Mouse (Mus musculus): ENCODE measurements around the gene P2rx3. TPM values are rescaled to one million over a fixed set of nuclear protein-coding genes. Genes with fewer than 3 reads are reported as not detected.
A peak's percentile ranks its signal among the peaks of the same experiment; 100 is the strongest.

P2rx3 gene
- total RNA-seq (2021): 1 to 10 TPM; 1.6 to 2.3 TPM

DNA sequence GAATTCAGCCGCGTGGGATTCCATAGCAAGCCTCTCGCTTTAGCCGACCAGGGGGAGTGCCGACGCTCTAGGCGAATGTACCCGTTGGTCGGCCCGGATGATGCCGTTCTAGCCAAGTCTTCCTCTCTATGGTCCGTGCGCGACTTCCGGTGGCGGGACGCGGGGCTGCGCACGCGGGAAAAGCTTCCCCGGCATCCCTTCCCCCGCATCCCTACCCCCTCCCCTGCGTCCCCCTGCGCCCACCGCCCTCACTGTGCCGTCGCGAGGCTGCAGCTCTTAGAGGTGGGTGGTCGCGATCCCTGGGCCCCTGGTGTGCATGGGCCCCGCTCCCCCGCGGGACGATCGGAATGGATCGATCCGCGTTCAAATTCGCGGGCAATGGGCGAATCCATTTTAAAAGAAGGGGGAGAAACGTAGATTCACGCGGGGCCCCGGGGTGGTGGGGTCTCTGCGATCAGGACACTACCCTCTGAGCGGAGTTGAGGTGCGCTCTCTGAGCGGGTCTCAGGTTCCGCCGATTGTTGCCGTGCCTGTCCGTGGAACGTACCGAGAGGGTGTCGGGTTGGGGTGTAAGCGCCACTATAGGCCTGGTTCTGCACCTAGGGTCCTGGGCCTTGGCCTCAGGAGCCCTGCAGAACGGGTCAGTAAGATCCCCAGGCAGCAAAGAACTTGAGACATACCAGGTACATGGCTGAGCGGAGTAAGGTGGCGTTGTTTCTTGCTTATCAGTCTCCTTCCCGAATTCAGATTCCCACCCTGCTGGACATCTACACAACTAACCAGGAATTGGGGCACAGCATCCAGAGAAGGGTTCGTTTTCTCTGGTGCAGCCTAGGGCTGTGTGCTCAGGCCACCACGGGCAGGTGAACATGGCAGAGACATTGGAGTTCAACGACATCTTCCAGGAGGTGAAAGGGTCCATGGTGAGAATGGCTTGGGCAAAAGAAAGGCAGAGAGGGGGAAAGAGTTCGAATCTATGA lies at the start of gene P2rx3, which contains the start of gene Ssrp1:
TSS of gene P2rx3 (minus strand) at position 416 of the 980 bp plus-strand sequence.
TSS of gene Ssrp1 (plus strand) at position 188 of the 980 bp plus-strand sequence.
- peak; percentile 91 to 92 for DNase-seq (ENCODE audit: low spot score in 2 of 2)
- intact Hi-C loops (cut with DNase I): no loop called here

DNA sequence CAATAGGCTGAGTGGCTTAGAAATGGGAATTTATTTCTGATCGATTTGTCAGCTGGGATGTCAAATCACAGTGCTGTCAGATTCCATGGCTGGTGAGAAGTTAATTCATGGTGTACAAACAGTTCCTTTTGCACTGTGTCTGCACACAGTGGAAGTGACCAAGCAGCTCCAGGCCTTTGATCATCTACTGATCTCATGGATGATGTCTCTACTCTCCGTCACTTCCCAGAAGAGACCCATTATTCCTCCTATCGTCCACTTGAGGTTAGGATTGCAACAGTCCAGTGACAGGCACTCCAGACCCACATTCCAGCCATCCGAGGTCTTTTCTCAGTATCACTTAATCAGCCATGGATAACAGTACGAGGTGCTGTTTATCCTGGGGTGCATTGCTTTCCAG lies 36.5 kb upstream of the P2rx3 start:
- DNase-seq (ENCODE audit: low spot score in 2 of 2): no peak
- intact Hi-C loops (cut with DNase I): no loop called here

DNA sequence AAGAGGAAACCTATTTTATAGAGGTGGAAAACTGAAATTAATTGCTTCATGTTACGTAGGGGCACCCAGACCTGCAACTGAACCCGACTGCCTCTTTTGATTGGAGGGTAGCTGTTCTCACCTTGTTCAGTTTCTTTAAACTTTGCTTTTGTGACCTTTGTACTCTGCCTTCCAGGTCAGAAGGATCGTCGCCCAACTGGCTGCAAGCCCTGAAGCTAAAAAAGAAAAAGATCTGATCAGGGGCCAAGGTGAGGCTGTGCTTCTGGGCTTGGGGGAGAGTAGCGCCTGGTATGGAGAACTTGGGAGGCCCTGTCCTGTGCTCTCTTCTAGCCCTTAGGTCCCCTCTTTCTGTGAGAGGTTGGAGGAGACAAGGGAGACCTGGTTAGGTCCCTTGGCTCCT lies 34.7 kb upstream of the P2rx3 start:
- intact Hi-C loops (cut with DNase I): no loop called here

DNA sequence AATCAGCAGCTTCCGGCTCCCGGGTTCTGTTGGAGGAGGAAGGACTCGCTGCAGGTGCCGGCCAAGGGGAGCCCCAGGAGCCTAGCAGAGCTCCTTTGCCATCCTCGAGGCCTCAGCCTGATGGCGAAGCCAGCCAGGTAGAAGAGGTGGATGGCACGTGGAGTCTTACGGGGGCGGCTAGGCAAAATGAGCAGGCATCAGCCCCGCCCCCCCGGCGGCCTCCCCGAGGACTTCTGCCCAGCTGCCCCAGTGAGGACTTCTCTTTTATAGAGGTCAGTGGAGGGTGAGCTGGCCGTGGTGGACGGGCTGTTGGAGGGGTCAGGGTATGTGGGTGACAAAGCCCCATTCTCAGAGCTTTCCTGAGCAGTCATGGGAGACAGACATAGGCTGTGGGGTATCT lies 32.8 kb upstream of the P2rx3 start:
- no peak for DNase-seq (ENCODE audit: low spot score in 2 of 2)
- intact Hi-C loops (cut with DNase I): no loop called here

More for the DNA sequence above, 34.7 kb upstream of the P2rx3 start:
- no peak for DNase-seq (ENCODE audit: low spot score in 2 of 2)

DNA sequence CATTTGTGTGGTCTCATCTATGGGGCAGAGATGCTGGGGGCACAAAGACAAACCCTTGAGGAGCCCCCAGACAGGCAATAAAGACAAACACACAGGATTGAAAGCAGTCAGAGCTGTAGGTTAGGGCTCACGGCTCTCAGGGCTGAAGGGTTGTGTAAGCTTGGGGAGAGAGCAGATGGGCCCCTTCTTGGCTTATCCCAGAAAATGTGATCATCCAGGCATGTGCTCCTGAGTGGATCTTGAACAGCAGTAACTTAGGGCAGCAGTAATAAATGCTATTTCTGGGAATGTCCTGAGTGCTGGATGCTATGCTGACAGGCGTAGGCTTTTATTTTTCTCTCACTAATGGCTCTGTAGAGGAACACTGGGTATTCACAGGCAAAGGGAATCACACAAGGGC lies 31.4 kb upstream of the P2rx3 start:
- no peak for DNase-seq (ENCODE audit: low spot score in 2 of 2)
- intact Hi-C loops (cut with DNase I): no loop called here

DNA sequence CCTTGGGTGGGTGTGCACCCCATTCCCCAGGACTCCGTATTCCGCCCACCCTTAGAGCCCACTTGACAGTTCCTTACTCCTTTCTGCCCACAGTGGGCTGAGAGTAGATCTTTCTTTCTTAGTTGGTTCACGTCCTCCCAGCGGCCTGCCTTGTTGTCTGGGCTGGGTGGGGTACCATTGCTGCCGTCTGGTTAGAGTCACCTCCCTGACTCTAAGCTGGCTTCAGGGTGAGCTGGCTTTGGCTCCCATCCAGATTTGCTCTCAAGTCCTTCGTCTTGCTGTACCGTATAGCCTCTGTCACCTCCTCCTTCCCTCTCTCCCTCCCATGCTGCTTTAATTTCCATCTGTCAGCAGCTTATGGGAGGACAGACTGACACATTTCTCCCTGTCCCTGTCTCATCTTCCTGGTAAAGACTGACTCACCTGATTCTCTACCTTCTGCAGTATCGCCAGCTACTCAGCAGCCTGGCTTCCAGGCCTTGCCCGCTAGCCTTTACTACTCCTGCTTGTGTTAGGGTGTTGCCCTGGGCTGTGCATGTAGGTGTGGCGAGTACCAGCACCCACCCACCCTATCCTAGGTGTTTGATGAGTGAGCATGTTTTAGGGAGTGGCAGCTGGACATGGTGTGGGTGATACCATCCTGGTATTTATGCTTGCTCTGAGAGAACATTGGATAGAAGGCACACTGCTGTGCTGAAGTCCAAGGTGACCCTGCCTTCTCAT lies 30.8 kb upstream of the P2rx3 start:
- intact Hi-C loops (cut with DNase I): no loop called here
- no peak for DNase-seq (ENCODE audit: low spot score in 2 of 2)

DNA sequence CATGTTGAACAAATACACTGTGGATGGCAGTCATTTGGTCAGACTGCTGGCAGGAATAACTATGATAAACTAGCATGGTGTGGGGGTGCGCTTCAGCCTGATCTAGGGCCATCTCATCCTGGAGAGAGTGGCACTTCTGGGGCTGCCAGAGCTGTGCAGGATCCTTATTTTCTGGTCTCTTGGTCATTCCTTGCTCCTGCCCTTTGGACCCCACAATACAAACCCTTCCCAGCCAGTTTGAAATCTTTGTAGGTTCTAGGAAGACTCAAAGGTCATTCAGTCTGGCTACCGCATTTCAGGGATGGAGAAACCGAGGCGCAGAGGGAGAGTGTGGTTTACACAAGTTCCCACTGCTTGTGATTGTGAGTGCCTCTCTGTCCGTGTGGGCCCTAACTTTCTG lies 29.7 kb upstream of the P2rx3 start:
- DNase-seq (ENCODE audit: low spot score in 2 of 2): no peak
- intact Hi-C loops (cut with DNase I): no loop called here

DNA sequence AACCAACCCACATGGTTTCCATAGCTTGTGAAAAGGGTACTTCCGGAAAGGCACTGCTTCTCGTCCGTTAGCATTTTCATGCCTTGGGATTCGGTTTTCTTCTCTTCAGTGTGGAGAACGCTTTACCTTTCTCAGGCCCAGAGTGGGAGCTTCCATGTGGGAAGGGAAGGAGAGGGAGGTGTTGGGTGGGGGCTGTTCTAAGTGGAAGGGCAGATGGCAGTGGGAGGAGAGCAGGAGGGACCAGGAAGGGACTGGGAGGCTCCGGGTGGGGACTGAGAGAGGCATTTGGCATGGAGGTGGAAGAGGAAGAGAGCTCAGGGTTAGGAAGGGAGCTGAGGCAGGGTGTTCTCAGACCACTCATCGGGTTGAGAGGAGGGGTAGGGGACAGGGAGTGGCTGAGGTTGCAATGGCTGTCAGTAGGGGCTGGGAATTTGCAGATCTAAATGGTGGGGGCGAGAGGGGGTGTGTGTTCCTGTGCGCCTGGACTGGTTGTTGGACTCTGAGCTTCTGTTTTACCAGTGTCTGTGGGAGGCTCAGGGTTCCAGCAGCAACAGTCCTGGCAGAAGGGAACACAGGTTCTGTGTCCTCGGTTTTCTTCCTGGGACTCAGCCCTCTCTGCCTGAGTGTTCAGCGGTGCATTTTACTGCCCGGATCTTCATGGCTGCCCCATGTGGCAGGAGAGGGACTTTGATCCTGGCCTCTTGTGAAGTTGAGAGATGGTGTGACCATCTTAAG lies 28.0 kb upstream of the P2rx3 start:
- intact Hi-C loops (cut with DNase I): no loop called here
- peak; percentile 63 to 66 for DNase-seq (ENCODE audit: low spot score in 2 of 2)

DNA sequence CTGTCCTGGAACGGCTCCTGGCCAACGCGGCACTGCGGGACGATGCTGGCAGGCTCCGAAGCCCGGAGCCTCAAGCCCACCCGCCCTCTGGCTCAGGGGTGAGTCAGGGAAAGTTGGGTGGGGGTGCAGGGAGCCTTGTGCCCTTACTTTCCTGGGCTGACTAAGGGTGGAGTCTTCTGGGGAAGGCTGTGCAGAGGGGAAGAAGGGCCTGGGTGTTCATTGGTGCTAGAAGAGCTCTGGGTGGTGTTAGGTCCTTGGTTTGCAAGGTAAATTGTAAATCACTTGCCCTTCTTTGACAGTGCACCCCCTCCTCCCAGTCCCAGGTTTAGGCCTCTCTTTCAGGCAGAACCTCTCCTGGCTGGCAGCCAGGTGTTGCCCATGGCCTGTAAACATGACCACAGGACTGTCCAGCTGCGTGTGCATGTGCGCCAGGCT lies 23.9 kb upstream of the P2rx3 start:
- intact Hi-C loops (cut with DNase I): no loop called here
- DNase-seq (ENCODE audit: low spot score in 2 of 2): no peak

DNA sequence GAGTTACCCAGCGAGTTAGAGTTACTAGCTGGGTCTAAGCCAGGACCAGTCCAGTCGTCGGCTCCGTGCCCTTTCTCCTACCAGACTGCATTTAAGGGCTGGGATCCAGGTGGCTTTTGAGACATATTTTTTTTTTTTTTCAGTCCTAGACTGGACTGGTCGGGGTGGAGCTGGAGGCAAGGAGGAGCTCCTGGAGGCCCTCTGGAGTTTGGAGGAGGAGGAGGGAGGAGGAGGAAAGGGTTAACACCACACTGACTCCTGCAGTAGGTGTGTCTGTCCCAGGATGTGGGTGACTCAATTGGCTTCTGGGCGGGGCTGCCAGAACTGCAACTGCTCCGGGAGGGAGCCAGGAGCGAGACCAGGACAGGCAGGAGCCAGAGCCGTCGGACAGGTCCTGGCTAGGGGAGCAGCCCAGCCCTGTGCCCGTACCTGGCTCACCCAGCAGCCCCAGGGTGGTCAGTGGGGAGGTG lies 23.4 kb upstream of the P2rx3 start:
- intact Hi-C loops (cut with DNase I): no loop called here
- no peak for DNase-seq (ENCODE audit: low spot score in 2 of 2)

DNA sequence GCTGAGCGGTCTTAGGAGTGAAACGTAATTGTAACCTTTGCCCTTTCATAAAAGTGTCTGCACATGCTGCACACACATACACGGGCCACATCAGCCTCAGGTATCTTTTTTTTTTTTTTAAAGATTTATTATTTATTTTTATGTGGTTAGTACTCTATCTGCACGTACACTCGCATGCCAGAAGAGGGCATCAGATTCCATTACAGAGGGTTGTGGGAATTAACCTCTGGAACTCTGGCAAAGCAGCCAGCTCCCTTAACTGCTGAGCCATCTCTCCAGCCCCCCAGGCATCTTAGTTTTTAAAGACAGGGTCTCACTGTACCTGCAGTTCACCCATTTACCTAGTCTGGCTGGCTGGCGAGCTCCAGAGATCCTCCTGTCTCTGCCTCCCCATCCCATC lies 22.4 kb upstream of the P2rx3 start:
- no peak for DNase-seq (ENCODE audit: low spot score in 2 of 2)
- intact Hi-C loops (cut with DNase I): no loop called here

DNA sequence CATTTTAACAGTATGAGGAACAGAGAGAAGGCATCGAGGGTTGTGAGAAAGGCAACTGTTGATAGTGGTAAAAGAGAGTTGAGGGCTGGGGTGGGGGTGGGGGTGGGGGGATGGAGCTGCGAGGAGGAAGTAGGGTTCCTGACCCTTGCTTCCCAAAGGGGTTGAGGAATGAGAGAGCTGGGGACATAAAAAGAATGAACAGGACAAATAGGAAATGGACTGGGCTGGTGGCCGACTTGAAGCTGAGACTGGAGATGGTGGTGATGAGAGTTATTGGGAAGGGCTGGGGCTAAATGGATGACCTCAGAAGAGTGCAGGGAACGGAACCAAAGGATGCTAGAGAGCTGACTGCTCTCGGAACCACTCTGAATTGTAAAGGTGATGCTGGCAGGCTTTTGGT lies 19.4 kb upstream of the P2rx3 start:
- intact Hi-C loops (cut with DNase I): no loop called here
- no peak for DNase-seq (ENCODE audit: low spot score in 2 of 2)

DNA sequence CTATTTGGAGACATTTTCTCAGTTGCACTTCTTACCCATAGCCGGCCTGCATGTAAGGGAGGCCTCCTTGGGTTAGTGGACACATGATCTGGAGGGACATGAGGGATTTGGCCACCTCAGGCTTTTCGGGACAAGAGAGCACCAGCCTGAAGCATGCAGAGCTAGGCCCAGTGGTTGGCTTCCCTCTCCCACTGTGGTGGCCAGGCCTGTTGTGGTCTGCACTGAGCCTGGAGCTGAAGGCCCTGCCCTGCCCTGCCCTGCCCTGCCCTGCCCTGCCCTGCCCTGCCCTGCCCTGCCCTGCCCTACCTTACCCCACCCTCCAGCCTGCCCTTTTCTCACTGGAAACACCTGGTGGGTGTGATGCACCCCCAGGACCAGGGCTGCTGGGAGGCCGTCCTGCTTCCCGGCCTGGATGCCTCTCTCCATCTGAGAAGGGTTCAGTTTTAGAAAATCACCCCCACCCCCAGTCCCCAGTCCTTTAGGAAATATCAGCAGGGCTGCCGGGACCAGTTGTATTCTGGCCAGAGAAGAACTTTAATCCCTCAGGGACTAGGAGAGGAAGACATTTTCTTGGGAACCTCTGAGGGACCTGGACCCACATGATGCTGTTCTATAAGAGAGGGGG lies 16.0 kb upstream of the P2rx3 start:
- intact Hi-C loops (cut with DNase I): no loop called here

DNA sequence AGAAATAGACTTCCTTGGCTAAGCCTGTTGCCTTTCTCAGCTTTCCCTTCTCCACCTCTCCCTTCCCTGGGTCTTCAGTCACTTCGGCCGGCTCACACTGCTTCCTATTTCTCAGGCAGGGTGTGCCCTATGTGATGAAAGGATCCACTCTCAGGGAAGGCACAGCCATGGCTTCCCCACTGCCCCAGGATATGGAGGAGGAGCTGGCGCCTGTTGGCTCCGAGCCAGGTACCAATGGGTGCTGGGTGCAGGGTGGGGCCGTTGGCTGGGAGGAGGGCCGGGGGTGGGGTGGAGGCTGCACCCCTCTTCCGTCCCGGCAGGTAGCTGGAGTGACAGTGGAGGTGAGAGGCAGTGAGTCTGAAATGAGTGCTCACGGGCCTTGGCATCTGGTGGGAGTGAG lies 13.5 kb upstream of the P2rx3 start:
- intact Hi-C loops (cut with DNase I): no loop called here
- DNase-seq (ENCODE audit: low spot score in 2 of 2): peak in 1 of 2 experiments; percentile 45

More for the DNA sequence above, 16.0 kb upstream of the P2rx3 start:
- DNase-seq (ENCODE audit: low spot score in 2 of 2): no peak

DNA sequence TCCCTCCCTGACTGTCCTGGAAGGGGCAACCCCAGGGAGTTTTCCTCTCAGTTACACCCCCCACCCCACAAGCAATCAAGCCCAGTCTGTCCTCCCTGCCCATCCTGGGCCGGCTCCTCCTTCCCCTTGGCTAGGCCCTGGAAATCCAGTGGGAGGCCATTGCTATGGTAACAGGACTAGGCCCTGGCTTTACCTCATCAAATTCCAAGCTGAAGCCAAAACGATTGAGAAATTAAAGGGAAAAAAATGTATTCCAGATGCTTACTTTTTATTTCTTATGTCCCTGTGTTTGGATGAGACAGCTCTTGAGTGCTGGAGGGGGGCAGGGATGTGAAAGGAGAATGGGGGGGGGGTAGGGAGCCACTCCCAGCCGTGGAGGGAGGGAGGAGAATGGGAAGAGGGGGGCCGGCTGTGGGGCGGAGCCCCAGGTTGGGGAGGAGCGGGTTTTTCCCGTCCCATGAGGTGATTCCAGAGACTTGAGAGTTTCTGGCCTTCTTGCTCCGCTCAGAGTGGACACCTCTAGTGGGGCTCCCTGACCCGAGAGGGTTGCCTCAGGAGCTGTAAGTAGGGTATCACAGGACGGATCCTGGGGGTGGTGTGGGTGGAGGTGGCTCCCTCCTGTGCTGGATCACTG lies 12.9 kb upstream of the P2rx3 start:
- intact Hi-C loops (cut with DNase I): no loop called here
- peak; percentile 63 to 68 for DNase-seq (ENCODE audit: low spot score in 2 of 2)

DNA sequence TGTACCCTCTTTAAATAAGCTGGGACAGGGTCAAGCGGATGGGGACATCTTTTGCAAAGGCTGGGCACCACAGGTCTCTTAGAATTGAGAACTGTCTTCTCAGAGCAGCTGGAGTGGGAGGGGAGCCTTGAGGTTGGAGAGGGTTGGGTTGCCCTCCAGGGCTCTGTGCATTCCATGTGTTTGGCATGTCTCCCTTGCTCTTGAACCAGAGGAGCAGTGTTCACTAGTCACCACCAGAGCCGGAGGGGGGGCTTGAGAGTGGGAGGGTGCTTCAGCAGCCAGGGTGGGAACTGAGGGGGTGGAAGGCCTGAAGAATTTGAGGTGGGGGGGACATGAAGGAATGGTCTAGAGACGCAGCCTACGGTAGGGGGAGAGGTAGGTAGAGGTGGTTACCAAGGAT lies 12.0 kb upstream of the P2rx3 start:
- DNase-seq (ENCODE audit: low spot score in 2 of 2): no peak
- intact Hi-C loops (cut with DNase I): loop anchor here (5.0 to 10.0 kb wide), 3 partner anchors 162 to 314 kb away; partner anchors contain the start of genes Rtn4rl2, Timm10 and Ypel4

DNA sequence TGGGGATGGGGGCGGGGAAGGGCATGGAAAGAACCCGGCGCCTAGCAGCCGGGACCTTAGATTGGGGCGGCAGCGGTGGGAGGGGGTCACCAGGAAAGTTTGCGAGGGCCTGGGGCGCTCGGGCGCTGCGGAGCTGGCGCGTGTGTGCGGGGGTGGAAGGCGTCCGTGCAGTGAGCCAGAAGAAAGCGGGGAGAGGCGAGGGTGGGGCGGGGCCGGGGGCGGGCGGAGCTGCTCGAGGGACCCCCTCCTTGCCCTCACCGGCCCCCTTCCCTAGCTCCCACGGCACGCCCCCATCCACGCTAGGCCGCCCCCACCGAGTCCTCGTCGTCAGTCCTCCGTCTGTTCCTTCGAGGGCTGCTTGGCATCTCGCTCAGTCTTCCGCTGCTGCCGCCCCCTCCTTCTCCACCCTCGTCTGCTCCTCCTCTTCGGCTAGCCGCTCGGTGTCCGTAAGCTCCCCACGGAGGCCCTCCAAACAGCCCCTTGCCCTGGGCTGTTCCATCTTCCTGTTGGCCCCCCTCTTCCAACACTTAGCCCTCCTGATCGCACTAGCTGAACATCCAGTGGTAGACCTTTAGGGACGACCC lies 11.0 kb upstream of the P2rx3 start:
- intact Hi-C loops (cut with DNase I): loop anchor here (5.0 to 10.0 kb wide), 3 partner anchors 161 to 313 kb away; partner anchors contain the start of genes Rtn4rl2, Timm10 and Ypel4
- DNase-seq (ENCODE audit: low spot score in 2 of 2): peak; percentile 73 to 83

DNA sequence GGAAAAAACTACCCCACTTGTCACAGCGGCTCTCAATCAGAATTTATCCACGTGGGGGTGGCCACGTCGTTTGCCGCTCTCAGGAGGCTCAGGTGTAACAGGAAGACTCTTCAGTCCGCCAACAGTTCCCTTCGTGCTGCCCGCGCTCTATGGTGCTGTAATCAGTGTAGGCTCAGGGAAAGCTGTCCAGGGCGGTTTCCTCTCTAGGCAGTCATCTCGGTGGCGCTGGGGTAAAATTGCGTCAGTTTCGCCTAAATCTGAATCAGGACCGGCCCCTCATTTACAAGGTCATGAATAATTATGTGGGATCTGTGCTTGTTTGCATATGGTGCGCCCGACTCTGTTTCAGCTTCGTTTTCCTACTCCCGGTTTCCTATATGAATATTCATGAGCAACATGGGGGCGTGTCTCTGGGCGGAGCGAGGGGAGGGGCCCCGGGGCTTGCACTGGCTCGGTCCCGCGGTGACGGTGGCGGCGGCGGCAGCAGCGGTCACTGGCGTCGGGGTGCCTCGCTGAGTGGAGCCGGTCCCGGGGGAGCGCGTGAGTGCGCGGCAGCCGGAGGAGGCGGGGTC lies 10.4 kb upstream of the P2rx3 start, which contains the start of gene Tnks1bp1:
TSS of gene Tnks1bp1 (plus strand) at position 427 of the 572 bp plus-strand sequence.
- peak; percentile 93 to 94 for DNase-seq (ENCODE audit: low spot score in 2 of 2)
- intact Hi-C loops (cut with DNase I): loop anchor here (5.0 to 10.0 kb wide), 3 partner anchors 160 to 313 kb away; partner anchors contain the start of genes Rtn4rl2, Timm10 and Ypel4

Measured in left cerebral cortex, postnatal 36 days (tissue).